Mouse (Mus musculus) megakaryocyte-erythroid progenitor cell, adult 5-6 weeks (primary cell): ENCODE data around the gene Arl11. TPM values are rescaled to one million over a fixed set of nuclear protein-coding genes. Genes with fewer than 3 reads are reported as not detected.
"Not testable (repeated sequence)": the region's sequence is repeated elsewhere in the genome, so short reads cannot be mapped to it uniquely, and the experiment has no call there.

ENCODE experiments used
- ATAC-seq: replicated peaks from 2 replicates; pipeline ENCODE4 v1.8.0; 2016; ENCODE audit warnings: mild to moderate bottlenecking, inconsistent platforms; ENCODE audit not compliant: severe bottlenecking, poor library complexity, low FRiP score, low TSS enrichment
- total RNA-seq, 2 experiments: library from RNA; stranded (forward) in 1 of 2; stranded (reverse) in 1 of 2; fragments of 200-1000, 215-1000 nt in 1 of 2; fragments of >200 nt in 1 of 2; fragmentation: Nextera tagmentation in 1 of 2; gene quantifications; 2 replicates each; pipeline ENCODE4 v1.2.3; 2014 to 2017

Gene Arl11
- total RNA-seq, 2 experiments from 2014 or later: 2.4 TPM; not detected in 1

- ATAC-seq: 0 out of 2 replicates have a peak, but pooled peaks have one; percentile 42
Measured at GRCm38 (mm10) chr14:61322740-61323139, 13.2 kb downstream of the Arl11 start.

- ATAC-seq: not testable (repeated sequence)
Measured at GRCm38 (mm10) chr14:61327007-61327406, 17.5 kb downstream of the Arl11 start.

- peak; percentile 77 for ATAC-seq
Measured at GRCm38 (mm10) chr14:61327618-61328450, 18.3 kb downstream of the Arl11 start.

- no peak for ATAC-seq
Measured at GRCm38 (mm10) chr14:61330591-61330990, 21.0 kb downstream of the Arl11 start.

GRCm38 (mm10) chr14:61330996-61331561 is 21.5 kb downstream of the Arl11 start:
- ATAC-seq: peak; percentile 85

GRCm38 (mm10) chr14:61339381-61339780 is 29.8 kb downstream of the Arl11 start:
- ATAC-seq: no peak

GRCm38 (mm10) chr14:61344590-61344989 is 35.0 kb downstream of the Arl11 start:
- no peak for ATAC-seq

GRCm38 (mm10) chr14:61346827-61347698 is 37.5 kb downstream of the Arl11 start:
- ATAC-seq: no peak

GRCm38 (mm10) chr14:61349876-61350275 is 40.3 kb downstream of the Arl11 start:
- no peak for ATAC-seq

- ATAC-seq: no peak
Measured at GRCm38 (mm10) chr14:61350808-61351207, 41.3 kb downstream of the Arl11 start.

GRCm38 (mm10) chr14:61354251-61355235 is 45.0 kb downstream of the Arl11 start:
- peak; percentile 25; the same call in 1 of the 2 replicates for ATAC-seq

GRCm38 (mm10) chr14:61360131-61360980 is 50.8 kb downstream of the Arl11 start, which contains the start of gene Ebpl:
Gene Ebpl, minus strand, starts transcription at chr14:61360439.
- peak; percentile 97 for ATAC-seq

GRCm38 (mm10) chr14:61360981-61361511 is 51.5 kb downstream of the Arl11 start:
- peak; percentile 4; the same call in 1 of the 2 replicates for ATAC-seq

Other genes with a start within 250 kb of the Arl11 start
- 26.9 and 28.2 TPM in 2 replicates for gene Sacs, start 171.3 kb upstream of the Arl11 start, total RNA-seq (2014; fragmentation: Nextera tagmentation)
- 27.3 and 34.7 TPM in 2 replicates for gene Sacs, start 171.3 kb upstream of the Arl11 start, total RNA-seq (2017)
- not detected in 2 replicates for gene Sgcg, start 51.3 kb upstream of the Arl11 start, total RNA-seq (2014; fragmentation: Nextera tagmentation)
- not detected in 2 replicates for gene Sgcg, start 51.3 kb upstream of the Arl11 start, total RNA-seq (2017)
- 2.6 and 3.4 TPM in 2 replicates for gene Ebpl, start 50.7 kb downstream of the Arl11 start, total RNA-seq (2014; fragmentation: Nextera tagmentation)
- gene Ebpl, start 50.7 kb downstream of the Arl11 start, total RNA-seq (2017): 1.8 and 2.7 TPM in 2 replicates
- gene Kpna3, start 130.1 kb downstream of the Arl11 start, total RNA-seq (2014; fragmentation: Nextera tagmentation): 62.5 and 65.8 TPM in 2 replicates
- gene Kpna3, start 130.1 kb downstream of the Arl11 start, total RNA-seq (2017): 62.2 and 64.0 TPM in 2 replicates
- gene Spryd7, start 247.1 kb downstream of the Arl11 start, total RNA-seq (2014; fragmentation: Nextera tagmentation): 8.6 and 10.7 TPM in 2 replicates
- gene Spryd7, start 247.1 kb downstream of the Arl11 start, total RNA-seq (2017): 16.1 and 24.0 TPM in 2 replicates